Mouse (Mus musculus): ENCODE data around the gene Fam136a. TPM values are rescaled to one million over a fixed set of nuclear protein-coding genes. Genes with fewer than 3 reads are reported as not detected.

Gene Fam136a
- polyA plus RNA-seq (2016; fragmentation: Nextera tagmentation; extraction: Ambion mirVana) = 111 and 113 TPM in 2 replicates

DNA sequence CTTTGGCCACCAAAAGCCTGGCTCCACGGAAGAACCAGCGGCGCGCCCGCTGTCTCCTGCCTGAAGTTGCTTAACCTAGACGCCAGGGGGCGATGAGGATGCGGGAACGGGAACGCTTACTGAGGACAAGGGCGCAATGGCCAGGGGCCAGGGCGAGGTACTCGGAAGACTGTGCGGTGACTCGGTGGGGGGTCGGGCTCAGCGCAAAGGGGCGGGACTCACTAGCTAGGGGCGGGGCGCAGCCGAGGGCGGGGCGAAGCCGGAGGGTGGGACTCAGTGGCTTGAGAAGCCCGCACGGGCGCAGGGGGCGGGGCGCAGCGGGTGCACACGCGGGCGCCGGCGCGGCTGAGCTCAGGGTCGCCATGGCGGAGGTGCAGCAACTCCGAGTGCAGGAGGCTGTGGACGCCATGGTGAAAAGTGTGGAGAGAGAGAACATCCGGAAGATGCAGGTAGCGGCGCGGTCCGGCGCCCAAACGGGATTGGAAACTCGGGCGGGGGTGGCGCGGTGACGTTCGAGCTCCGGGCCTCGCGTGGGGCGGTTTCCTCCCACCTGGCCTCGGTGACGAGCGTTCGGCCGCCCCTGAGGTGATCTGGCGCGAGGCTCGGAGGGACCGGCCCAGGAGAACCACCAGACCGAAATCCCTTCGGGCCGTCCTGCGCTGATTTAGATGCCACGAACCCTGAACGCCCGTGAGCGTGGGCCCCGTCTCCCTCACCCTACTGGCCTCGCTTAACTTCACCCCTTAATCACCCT is at the start of gene Fam136a:
Fam136a (plus strand) TSS at position 276 of the 754 bp plus-strand sequence.
- 1% methylated on average over 76 of the region's 76 CpGs for WGBS
- Histone ChIP-seq H3K4me2 (replicated peaks) (peak within 1 kb of the TSS; percentile 89), H3K27me3 (replicated peaks) (no peaks in the 10 kb centered on the region), H3K36me3 (peaks cover 10% of the 10 kb centered on the region), H3K9ac (peak within 1 kb of the TSS; percentile 77), H3K4me1 (peaks cover 11% of the 10 kb centered on the region), H3K4me3 (peak within 1 kb of the TSS; percentile 66), H3K9me3 (no peaks in the 10 kb centered on the region), H3K27ac (no peak within 1 kb of the TSS; the same call in 1 of the 2 replicates)
- ATAC-seq (ENCODE audit: low FRiP score, low read depth) = peak; percentile 95

DNA sequence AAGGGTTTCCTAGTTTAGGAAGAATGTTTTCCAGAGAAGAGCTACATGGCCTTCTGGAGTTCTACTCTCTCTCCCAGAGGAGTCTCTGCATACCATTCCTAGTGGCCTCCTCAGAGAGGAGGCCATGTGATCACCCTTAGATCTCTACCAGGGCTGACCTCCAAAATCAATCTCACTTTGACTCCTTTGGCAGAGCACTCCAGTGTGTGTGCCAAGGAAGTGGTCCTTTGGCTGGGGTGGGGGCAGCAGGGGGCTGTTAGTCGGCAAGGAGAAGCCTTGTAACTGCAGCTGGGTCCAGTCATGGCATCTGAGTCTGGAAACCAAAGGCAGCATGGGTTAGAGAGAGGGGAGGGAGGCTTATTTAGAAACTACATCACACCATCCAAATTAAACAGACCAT is 48.4 kb upstream of the Fam136a start:
- Histone ChIP-seq H3K9me3 (no peaks in the 10 kb centered on the region; the same call in 1 of the 2 replicates), H3K27ac (no peak overlapping the region), H3K36me3 (no peaks in the 10 kb centered on the region), H3K9ac (no peak overlapping the region), H3K4me3 (no peak overlapping the region), H3K4me1 (no peaks in the 10 kb centered on the region), H3K27me3 (replicated peaks) (no peaks in the 10 kb centered on the region), H3K4me2 (replicated peaks) (no peak overlapping the region)
- WGBS = 52% methylated on average over 1 of the region's 1 CpGs
- ATAC-seq (ENCODE audit: low FRiP score, low read depth) = no peak

DNA sequence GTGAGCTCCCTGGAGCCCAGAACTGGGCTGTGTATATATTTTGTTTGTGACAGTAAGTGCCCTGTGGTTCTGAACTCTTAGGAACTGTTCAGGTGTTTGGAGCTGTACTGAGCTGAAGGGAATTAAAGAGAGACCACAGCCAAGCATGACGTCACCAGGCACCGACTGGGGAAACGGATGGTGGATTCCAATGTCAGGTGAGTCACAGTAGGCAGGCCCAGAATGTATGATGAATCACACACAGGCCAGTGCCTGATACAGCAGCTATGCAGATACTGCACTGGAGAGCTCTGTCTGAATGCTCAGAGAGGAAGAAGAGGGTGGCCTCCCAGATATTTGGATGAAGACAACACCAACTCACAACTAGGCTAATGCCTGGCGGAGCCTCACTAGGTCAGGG is 46.6 kb upstream of the Fam136a start:
- no peak overlapping the region for H3K4me2 ChIP-seq (replicated peaks)
- no peak overlapping the region for H3K27ac ChIP-seq
- H3K4me3 ChIP-seq = no peak overlapping the region
- H3K36me3 ChIP-seq = no peaks in the 10 kb centered on the region
- 85% methylated on average over 4 of the region's 4 CpGs for WGBS
- ATAC-seq (ENCODE audit: low FRiP score, low read depth) = no peak
- no peaks in the 10 kb centered on the region for H3K27me3 ChIP-seq (replicated peaks)
- H3K9me3 ChIP-seq = peaks cover 3% of the 10 kb centered on the region; the same call in 1 of the 2 replicates
- no peaks in the 10 kb centered on the region for H3K4me1 ChIP-seq
- H3K9ac ChIP-seq = no peak overlapping the region

DNA sequence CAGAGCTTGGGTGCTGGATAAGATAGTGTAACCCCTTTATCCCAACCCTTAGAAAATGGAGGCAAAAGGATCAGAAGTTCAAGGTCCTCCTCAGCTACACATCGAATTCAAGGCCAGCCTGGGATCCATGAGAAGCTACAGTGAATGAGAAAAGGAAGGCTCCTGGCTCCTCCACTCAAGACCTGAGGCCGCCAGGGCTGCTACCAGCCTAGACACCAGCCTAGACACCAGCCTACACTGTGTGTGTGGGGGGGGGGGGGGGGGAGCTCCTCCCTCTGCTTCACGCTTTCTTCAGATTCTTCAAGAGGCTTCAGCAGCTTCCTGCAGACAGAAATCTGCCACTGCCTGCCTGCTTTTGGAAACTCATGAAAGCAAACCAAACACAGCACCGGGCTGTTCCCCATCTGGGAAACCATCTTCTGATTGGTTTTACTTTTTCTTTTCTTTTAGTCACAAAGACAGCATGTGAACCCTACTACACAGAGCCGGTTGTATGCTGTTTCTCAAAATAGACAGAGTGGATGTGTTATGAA is 43.3 kb upstream of the Fam136a start:
- H3K9me3 ChIP-seq = peaks cover 3% of the 10 kb centered on the region; the same call in 1 of the 2 replicates
- H3K4me1 ChIP-seq = no peaks in the 10 kb centered on the region
- H3K27ac ChIP-seq = no peak overlapping the region
- no peaks in the 10 kb centered on the region for H3K36me3 ChIP-seq
- no peak overlapping the region for H3K4me2 ChIP-seq (replicated peaks)
- H3K27me3 ChIP-seq (replicated peaks) = no peaks in the 10 kb centered on the region
- no peak overlapping the region for H3K4me3 ChIP-seq
- H3K9ac ChIP-seq = no peak overlapping the region
- WGBS = 84% methylated on average over 5 of the region's 5 CpGs
- no peak for ATAC-seq (ENCODE audit: low FRiP score, low read depth)

DNA sequence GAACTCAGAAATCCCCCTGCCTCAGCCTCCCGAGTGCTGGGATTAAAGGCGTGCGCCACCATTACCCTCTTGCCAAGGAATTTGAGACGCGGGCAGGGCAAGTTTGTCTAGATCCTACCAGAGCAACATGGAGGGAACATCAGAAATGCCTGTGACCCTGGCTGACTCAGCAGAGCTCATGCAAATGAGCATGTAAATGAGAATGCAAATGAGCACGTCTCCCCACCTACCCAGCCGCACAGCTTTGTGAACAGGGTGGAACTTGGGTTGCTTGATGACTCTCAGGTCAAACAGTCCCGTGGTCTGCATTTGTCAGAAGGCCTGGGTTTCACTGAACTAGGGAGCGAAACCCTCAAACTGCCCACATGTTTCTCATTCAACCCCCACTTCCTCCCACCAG is 42.5 kb upstream of the Fam136a start:
- Histone ChIP-seq H3K4me1 (no peaks in the 10 kb centered on the region), H3K27ac (no peak overlapping the region), H3K9me3 (peaks cover 3% of the 10 kb centered on the region; the same call in 1 of the 2 replicates), H3K4me2 (replicated peaks) (no peak overlapping the region), H3K36me3 (no peaks in the 10 kb centered on the region), H3K4me3 (no peak overlapping the region), H3K27me3 (replicated peaks) (no peaks in the 10 kb centered on the region), H3K9ac (no peak overlapping the region)
- WGBS = 87% methylated on average over 9 of the region's 9 CpGs
- ATAC-seq (ENCODE audit: low FRiP score, low read depth) = no peak

DNA sequence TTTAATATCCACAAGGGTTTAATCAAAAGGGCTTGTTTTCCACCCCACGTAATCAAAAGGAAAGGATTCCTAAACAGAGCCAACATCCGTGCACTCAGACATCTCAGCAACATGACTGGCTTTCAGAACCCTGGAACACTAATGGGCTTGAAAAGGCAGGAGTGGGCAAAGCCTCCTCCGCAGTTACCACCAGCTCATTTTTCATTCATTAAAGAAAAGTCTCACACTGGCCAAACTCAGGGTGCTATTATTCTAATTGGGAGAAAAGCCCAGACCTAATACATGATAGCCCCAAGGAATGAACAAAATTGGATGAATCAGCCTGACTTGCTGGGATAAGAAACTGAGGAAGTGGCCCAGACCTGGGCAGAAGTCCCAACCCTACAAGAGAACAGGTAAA is 41.0 kb upstream of the Fam136a start:
- 91% methylated on average over 3 of the region's 3 CpGs for WGBS
- Histone ChIP-seq H3K27me3 (replicated peaks) (no peaks in the 10 kb centered on the region), H3K36me3 (no peaks in the 10 kb centered on the region), H3K9me3 (peaks cover 3% of the 10 kb centered on the region; the same call in 1 of the 2 replicates), H3K27ac (no peak overlapping the region), H3K4me2 (replicated peaks) (no peak overlapping the region), H3K9ac (no peak overlapping the region), H3K4me1 (no peaks in the 10 kb centered on the region), H3K4me3 (no peak overlapping the region)
- ATAC-seq (ENCODE audit: low FRiP score, low read depth) = no peak

DNA sequence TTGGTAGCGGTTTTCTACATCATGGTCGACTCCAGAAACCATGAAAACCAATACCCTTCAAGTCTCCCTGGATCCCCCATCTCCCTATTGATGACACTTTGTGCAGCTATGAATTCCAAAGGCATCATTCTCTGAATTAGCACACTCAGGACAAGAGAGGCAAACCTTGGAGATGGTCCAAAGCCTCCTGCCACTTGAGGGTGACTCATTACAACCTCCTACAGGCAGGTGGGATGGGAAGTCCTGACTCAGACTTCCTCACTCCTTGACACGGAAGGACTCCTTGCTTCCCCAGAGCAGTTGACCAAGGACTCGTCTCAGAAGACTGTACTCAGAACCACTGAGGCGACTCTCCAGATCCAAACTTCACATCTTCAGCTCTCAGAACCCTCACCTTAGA is 39.8 kb upstream of the Fam136a start:
- H3K4me3 ChIP-seq = no peak overlapping the region
- no peak overlapping the region for H3K9ac ChIP-seq
- no peaks in the 10 kb centered on the region for H3K4me1 ChIP-seq
- H3K9me3 ChIP-seq = peaks cover 3% of the 10 kb centered on the region; the same call in 1 of the 2 replicates
- WGBS = 89% methylated on average over 5 of the region's 5 CpGs
- no peak overlapping the region for H3K4me2 ChIP-seq (replicated peaks)
- H3K27ac ChIP-seq = no peak overlapping the region
- ATAC-seq (ENCODE audit: low FRiP score, low read depth) = no peak
- H3K27me3 ChIP-seq (replicated peaks) = no peaks in the 10 kb centered on the region
- no peaks in the 10 kb centered on the region for H3K36me3 ChIP-seq

DNA sequence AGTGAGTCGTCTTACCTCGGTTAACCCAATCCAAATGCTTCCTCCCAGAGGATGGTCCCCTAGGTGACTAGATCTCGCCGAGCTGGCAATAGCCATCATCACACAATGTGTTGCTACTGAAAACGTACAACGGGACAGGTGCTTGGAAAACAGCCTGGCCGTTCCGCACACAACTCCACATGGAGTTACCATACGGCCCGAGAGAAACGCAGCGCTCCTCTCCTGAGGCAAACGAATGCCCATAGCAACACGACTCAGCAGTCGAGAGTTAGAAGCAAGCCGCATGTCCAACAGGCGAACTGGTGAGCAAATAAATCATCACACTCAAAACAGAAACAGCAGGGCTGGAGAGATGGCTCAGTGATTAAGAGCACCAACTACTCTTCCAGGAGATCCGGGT is 38.6 kb upstream of the Fam136a start:
- no peak for ATAC-seq (ENCODE audit: low FRiP score, low read depth)
- 91% methylated on average over 18 of the region's 18 CpGs for WGBS

DNA sequence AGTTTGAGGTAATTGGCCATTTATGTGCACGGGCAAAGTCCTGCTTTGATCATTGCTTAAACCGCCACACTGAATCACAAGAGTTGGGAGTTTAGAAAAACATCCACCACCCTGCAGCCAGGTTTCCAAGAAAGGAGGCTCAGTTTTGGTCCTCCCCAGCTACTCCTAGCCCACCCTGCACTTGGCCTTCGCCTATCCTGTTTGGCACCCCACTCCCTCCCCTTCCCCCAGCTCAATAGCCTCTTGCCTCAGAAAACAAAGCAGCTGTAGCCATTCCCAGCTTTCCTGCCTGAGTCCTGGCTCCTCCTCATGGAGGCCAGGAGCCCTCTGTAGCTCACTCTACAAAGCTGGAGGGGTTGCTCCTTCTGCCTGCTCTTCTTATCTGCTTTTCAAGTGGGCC is 37.1 kb upstream of the Fam136a start:
- Histone ChIP-seq H3K9me3 (no peaks in the 10 kb centered on the region), H3K4me3 (no peak overlapping the region), H3K36me3 (no peaks in the 10 kb centered on the region), H3K27ac (no peak overlapping the region), H3K4me2 (replicated peaks) (no peak overlapping the region), H3K27me3 (replicated peaks) (no peaks in the 10 kb centered on the region), H3K4me1 (no peaks in the 10 kb centered on the region), H3K9ac (no peak overlapping the region)
- ATAC-seq (ENCODE audit: low FRiP score, low read depth) = no peak
- 72% methylated on average over 3 of the region's 3 CpGs for WGBS

More for the DNA sequence above, 38.6 kb upstream of the Fam136a start:
- Histone ChIP-seq H3K4me3 (no peak overlapping the region), H3K4me1 (no peaks in the 10 kb centered on the region), H3K4me2 (replicated peaks) (no peak overlapping the region), H3K27ac (no peak overlapping the region), H3K36me3 (no peaks in the 10 kb centered on the region), H3K9me3 (peaks cover 3% of the 10 kb centered on the region; the same call in 1 of the 2 replicates), H3K27me3 (replicated peaks) (no peaks in the 10 kb centered on the region), H3K9ac (no peak overlapping the region)

DNA sequence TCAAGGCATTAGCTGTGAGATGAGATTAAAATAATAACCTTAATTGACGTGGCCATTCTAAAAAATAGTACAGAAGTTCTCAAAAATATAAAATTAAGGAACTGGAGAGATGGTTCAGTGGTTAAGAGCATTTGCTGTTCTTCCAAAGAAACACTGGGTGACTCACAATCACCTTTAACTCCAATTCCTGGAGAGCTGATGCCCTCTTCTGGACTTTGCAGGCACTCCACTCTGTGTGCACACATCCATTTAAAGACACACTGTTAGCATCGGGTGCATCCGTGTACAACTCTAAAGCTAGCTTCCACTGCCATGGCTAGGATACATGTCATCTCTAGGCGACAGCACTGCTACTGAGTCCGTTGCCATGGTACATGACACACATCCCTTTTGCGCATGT is 35.5 kb upstream of the Fam136a start:
- Histone ChIP-seq H3K4me1 (no peaks in the 10 kb centered on the region), H3K9me3 (no peaks in the 10 kb centered on the region), H3K4me2 (replicated peaks) (no peak overlapping the region), H3K36me3 (no peaks in the 10 kb centered on the region), H3K9ac (no peak overlapping the region), H3K4me3 (no peak overlapping the region), H3K27me3 (replicated peaks) (no peaks in the 10 kb centered on the region), H3K27ac (no peak overlapping the region)
- ATAC-seq (ENCODE audit: low FRiP score, low read depth) = no peak
- WGBS = 90% methylated on average over 6 of the region's 6 CpGs

DNA sequence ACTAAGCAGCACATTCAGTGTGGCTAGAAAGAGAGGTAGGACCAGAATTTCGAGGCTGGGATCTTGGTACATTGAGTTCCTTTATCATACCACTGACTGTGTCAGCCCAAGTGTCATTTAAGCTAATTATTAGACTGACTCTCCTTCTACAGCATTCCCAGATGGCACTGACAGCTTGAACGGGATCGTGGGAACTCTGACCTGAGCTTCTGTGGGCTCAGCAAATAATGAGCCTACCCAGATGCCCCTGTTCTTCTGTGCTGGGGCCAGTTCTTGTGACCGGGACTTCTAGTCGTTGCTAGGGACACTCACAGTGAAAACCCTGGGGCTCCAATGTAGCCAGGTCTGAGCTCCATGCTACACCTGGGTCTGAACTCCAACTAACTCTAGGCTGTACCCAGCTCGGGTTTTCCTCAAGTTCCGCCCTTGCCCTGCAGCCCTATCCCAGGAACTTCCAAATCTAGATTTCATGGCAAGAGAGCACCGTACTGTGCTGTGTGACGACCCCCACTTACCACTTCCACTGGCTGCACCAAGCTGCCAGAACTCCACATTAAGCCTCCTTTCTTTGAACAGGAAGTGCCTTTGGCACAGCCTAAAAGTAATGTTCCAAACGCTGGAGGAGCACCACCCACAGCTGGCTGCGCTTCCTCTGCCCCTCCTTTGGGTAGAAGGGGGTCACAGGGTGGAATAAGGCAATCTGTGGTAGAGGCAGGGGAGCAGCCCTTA is 30.2 kb upstream of the Fam136a start:
- ATAC-seq (ENCODE audit: low FRiP score, low read depth) = no peak
- H3K4me2 ChIP-seq (replicated peaks) = no peak overlapping the region
- H3K4me3 ChIP-seq = no peak overlapping the region
- H3K27ac ChIP-seq = no peak overlapping the region
- H3K36me3 ChIP-seq = no peaks in the 10 kb centered on the region
- H3K4me1 ChIP-seq = no peaks in the 10 kb centered on the region
- no peak overlapping the region for H3K9ac ChIP-seq
- H3K9me3 ChIP-seq = no peaks in the 10 kb centered on the region
- WGBS = 81% methylated on average over 11 of the region's 11 CpGs
- H3K27me3 ChIP-seq (replicated peaks) = no peaks in the 10 kb centered on the region

DNA sequence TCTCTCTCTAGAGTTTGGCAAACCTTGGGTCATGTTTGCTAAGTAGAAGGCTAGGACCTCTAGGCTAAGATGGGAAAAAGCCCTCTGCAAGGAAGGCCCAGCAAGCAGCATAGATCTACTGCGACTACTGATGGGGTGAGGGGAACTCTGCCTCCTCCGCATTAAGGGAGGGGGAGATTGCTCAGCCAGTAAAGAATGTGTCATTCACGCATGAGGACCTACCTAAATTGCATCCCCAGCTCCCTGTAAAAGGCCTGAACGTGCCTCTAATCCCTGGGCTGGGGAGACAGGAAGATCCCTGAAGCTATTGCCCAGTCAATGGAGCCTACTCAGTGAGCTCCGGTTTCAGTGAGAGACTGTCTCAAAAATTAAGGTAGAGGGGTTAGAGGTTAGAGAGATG is 29.6 kb upstream of the Fam136a start:
- Histone ChIP-seq H3K9ac (no peak overlapping the region), H3K36me3 (no peaks in the 10 kb centered on the region), H3K9me3 (no peaks in the 10 kb centered on the region), H3K4me3 (no peak overlapping the region), H3K4me2 (replicated peaks) (no peak overlapping the region), H3K27ac (no peak overlapping the region), H3K4me1 (no peaks in the 10 kb centered on the region), H3K27me3 (replicated peaks) (no peaks in the 10 kb centered on the region)
- no peak for ATAC-seq (ENCODE audit: low FRiP score, low read depth)
- 77% methylated on average over 5 of the region's 5 CpGs for WGBS

All from neural tube, embryonic 12.5 days (tissue).